In genomic region chr13:34456051-34456450, GRCm38 (mm10) we compare ENCODE assay signal across 14 mouse cellular contexts.
"Had no signal": no experiment of that assay in that cellular context is flagged by ENCODE, and none has a peak within 500 bp of the region (broad histone marks: within the 10 kb centered on the region; RNA-seq: fewer than 3 reads in every experiment).

No protein-coding gene starts in this region.

- H3K4me3 ChIP-seq: liver, embryonic 13.5 days; megakaryocyte, embryonic 14.5 days; midbrain, embryonic 15.5 days; neural tube, embryonic 12.5 days had no signal

- H3K27me3 ChIP-seq: liver, embryonic 13.5 days; midbrain, embryonic 15.5 days; neural tube, embryonic 12.5 days had no signal

- H3K4me2 ChIP-seq: liver, embryonic 13.5 days; midbrain, embryonic 11.5 days; midbrain, embryonic 15.5 days; neural tube, embryonic 12.5 days had no signal

- H3K9ac ChIP-seq: liver, embryonic 13.5 days; liver, postnatal 0 days; midbrain, embryonic 15.5 days; neural tube, embryonic 12.5 days had no signal

- H3K4me1 ChIP-seq: midbrain, embryonic 15.5 days; neural tube, embryonic 12.5 days had no signal

- H3K36me3 ChIP-seq: liver, embryonic 13.5 days; midbrain, embryonic 15.5 days; neural tube, embryonic 12.5 days had no signal

- H3K9me3 ChIP-seq: liver, embryonic 13.5 days; midbrain, embryonic 15.5 days; neural tube, embryonic 12.5 days had no signal

- ATAC-seq: inflammation-experienced regulatory T-cells, adult 6 months; liver, postnatal 0 days; lung, postnatal 0 days; midbrain, embryonic 15.5 days had no signal

- H3K27ac ChIP-seq: liver, embryonic 13.5 days; macrophage; midbrain, embryonic 15.5 days; neural tube, embryonic 12.5 days had no signal

- DNase-seq: kidney, adult 2 months; left cerebral cortex, postnatal 4 days; liver; liver, embryonic 13.5 days; liver, postnatal 0 days; thymus, adult 2 months; thymus, postnatal 25 days had no signal
